Mouse (Mus musculus) liver, adult 2 months (tissue): ENCODE results near the gene Dynll2.

Experiments used
- CTCF ChIP-seq: fragments of 200-500 bp; IDR thresholded peaks from 2 replicates; pipeline ENCODE4 v1.5.1; 2011; ENCODE audit warnings: low read depth, low read length, control low read depth
- POLR2A ChIP-seq: fragments of 200-500 bp; IDR thresholded peaks from 2 replicates; pipeline ENCODE4 v1.6.1; 2011; ENCODE audit warnings: low read length, control low read depth; ENCODE audit not compliant: insufficient read depth; ENCODE audit errors: extremely low read depth

DNA sequence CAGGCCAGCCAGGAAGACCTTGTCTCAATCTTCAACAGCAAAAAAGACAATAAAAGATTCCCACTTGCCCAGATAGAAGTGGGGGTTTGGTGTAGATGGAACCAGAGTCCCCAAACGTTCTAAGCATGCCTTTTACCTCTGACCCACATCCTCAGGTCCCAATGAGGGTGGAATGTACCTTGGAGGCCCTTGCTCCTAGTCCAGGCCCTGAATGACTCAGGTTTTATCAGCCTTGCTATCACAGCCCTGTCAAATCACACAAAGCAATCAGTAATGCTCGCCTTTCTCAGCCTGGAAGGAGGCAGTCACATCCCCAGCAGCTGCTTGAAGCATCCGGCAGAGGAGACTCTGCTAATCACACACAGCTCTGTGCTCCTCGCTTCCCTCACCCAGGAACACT, 15.4 kb upstream of the Dynll2 start:
- TF ChIP-seq CTCF = no peak
- no peak for TF ChIP-seq POLR2A
